Mouse (Mus musculus) ES-E14 (cell line): ENCODE results near the gene Rab42.

Experiments
- HCFC1 ChIP-seq: IDR thresholded peaks from 2 replicates; pipeline ENCODE4 v1.6.1; 2012; ENCODE audit warnings: low read length, inconsistent platforms, borderline replicate concordance; ENCODE audit not compliant: insufficient read depth
- MAFK ChIP-seq: IDR thresholded peaks from 2 replicates; pipeline ENCODE4 v1.6.1; 2014; ENCODE audit warnings: mild to moderate bottlenecking, low read depth, low read length, inconsistent platforms; ENCODE audit not compliant: insufficient read depth
- ZC3H11A ChIP-seq: IDR thresholded peaks from 2 replicates; pipeline ENCODE4 v1.6.1; 2012; ENCODE audit warnings: low read depth, mild to moderate bottlenecking, inconsistent platforms, low read length, borderline replicate concordance

GRCm38 (mm10) chr4:132349495-132350122, 46.4 kb upstream of the Rab42 start:
- TF ChIP-seq ZC3H11A (no peak), HCFC1 (no peak), MAFK (no peak)
